Mouse (Mus musculus): Measurements from ENCODE around the gene Enoph1. TPM values are rescaled to one million over a fixed set of nuclear protein-coding genes. Genes with fewer than 3 reads are reported as not detected.

Enoph1 gene
- total and polyA plus RNA-seq, 3 experiments = 50.4 to 67.3 (median 52.4) TPM

- no peaks in the 10 kb centered on the region for H3K9me3 ChIP-seq (replicated peaks; ENCODE audit: low read length)
- no peak overlapping the region for H3K4me3 ChIP-seq (replicated peaks in 1 of 3; ENCODE audit: low read depth in 2 of 3, low read length in 2 of 3, poor library complexity in 1 of 3)
- H3K27me3 ChIP-seq (replicated peaks) = no peaks in the 10 kb centered on the region
- H3K36me3 ChIP-seq (replicated peaks in 1 of 2; ENCODE audit: control insufficient read depth in 1 of 2, insufficient read depth in 1 of 2, low read length in 1 of 2) = peaks cover 0 to 48% of the 10 kb centered on the region in 2 experiments
- TF ChIP-seq MAFK (IDR thresholded peaks at IDR 0.05; ENCODE audit: insufficient replicate concordance, low read length) (no peak), RCOR1 (conservative IDR thresholded peaks at IDR 0.05; ENCODE audit: low read depth, low read length) (no peak), MAZ (IDR thresholded peaks at IDR 0.05; ENCODE audit: low read depth, low read length) (no peak)
- DNase-seq (ENCODE audit: extremely low read depth) = no peak
- H3K27ac ChIP-seq (ENCODE audit: insufficient read depth, low read depth) = no peak overlapping the region
- H3K9ac ChIP-seq (ENCODE audit: insufficient read depth, low read depth) = no peak overlapping the region
- H3K4me1 ChIP-seq (ENCODE audit: control insufficient read depth in 1 of 2, insufficient read depth in 2 of 2) = peaks cover 0 to 36% of the 10 kb centered on the region in 2 experiments; a peak in 2 of 4 replicates
- in situ Hi-C loops (cut with MboI; ENCODE audit: low pct_ligation_motif_present, low pct_unique_long_range_greater_than_20kb, low sequenced_read_pairs) (no loop called here), dilution Hi-C loops (cut with MboI; ENCODE audit: extremely low pct_ligation_motif_present, extremely low pct_unique_long_range_greater_than_20kb, low sequenced_read_pairs) (no loop called here)
- H3K4me2 ChIP-seq (ENCODE audit: insufficient read depth, low read depth, poor library complexity, severe bottlenecking) = no peak overlapping the region
- H3K79me2 ChIP-seq (replicated peaks; ENCODE audit: control insufficient read depth, extremely low read depth, insufficient read depth, poor library complexity, severe bottlenecking) = peaks cover 62% of the 10 kb centered on the region
Measured at GRCm38 (mm10) chr5:100042467-100042866, 2.7 kb downstream of the Enoph1 start.

- peaks cover 58% of the 10 kb centered on the region for H3K79me2 ChIP-seq (replicated peaks; ENCODE audit: control insufficient read depth, extremely low read depth, insufficient read depth, poor library complexity, severe bottlenecking)
- no peaks in the 10 kb centered on the region for H3K9me3 ChIP-seq (replicated peaks; ENCODE audit: low read length)
- peaks cover 0 to 54% of the 10 kb centered on the region in 2 experiments for H3K36me3 ChIP-seq (replicated peaks in 1 of 2; ENCODE audit: control insufficient read depth in 1 of 2, insufficient read depth in 1 of 2, low read length in 1 of 2)
- in situ Hi-C loops (cut with MboI; ENCODE audit: low pct_ligation_motif_present, low pct_unique_long_range_greater_than_20kb, low sequenced_read_pairs) (no loop called here), dilution Hi-C loops (cut with MboI; ENCODE audit: extremely low pct_ligation_motif_present, extremely low pct_unique_long_range_greater_than_20kb, low sequenced_read_pairs) (no loop called here)
- no peak overlapping the region for H3K9ac ChIP-seq (ENCODE audit: insufficient read depth, low read depth)
- DNase-seq (ENCODE audit: extremely low read depth) = no peak
- H3K27ac ChIP-seq (ENCODE audit: insufficient read depth, low read depth) = no peak overlapping the region
- H3K4me3 ChIP-seq (replicated peaks in 1 of 3; ENCODE audit: low read depth in 2 of 3, low read length in 2 of 3, poor library complexity in 1 of 3) = no peak overlapping the region
- H3K4me1 ChIP-seq (ENCODE audit: control insufficient read depth in 1 of 2, insufficient read depth in 2 of 2) = peaks cover 0 to 41% of the 10 kb centered on the region in 2 experiments; a peak in 2 of 4 replicates
- 0 out of 2 replicates have a peak overlapping the region, but pooled peaks have one; percentile 7 for H3K4me2 ChIP-seq (ENCODE audit: insufficient read depth, low read depth, poor library complexity, severe bottlenecking)
- H3K27me3 ChIP-seq (replicated peaks) = no peaks in the 10 kb centered on the region
- TF ChIP-seq BHLHE40 (IDR thresholded peaks at IDR 0.05; ENCODE audit: low read depth, low read length) (no peak), JUN (IDR thresholded peaks at IDR 0.05; ENCODE audit: insufficient read depth, low read depth, low read length) (no peak), ZMIZ1 (IDR thresholded peaks at IDR 0.05; ENCODE audit: low read depth, low read length) (no peak), JUND (conservative IDR thresholded peaks at IDR 0.05; ENCODE audit: low read depth, low read length) (no peak), MAZ (IDR thresholded peaks at IDR 0.05; ENCODE audit: low read depth, low read length) (no peak), SIN3A (IDR thresholded peaks at IDR 0.05; ENCODE audit: low read length) (no peak), CTCF (conservative IDR thresholded peaks at IDR 0.05 in 1 of 2, IDR thresholded peaks at IDR 0.05 in 1 of 2; ENCODE audit: low read depth in 2 of 2, low read length in 2 of 2) (no peak), MXI1 (IDR thresholded peaks at IDR 0.05; ENCODE audit: low read depth, low read length) (no peak), MAX (IDR thresholded peaks at IDR 0.05; ENCODE audit: low read length) (no peak), ZC3H11A (IDR thresholded peaks at IDR 0.05; ENCODE audit: low read depth, low read length) (no peak), HCFC1 (IDR thresholded peaks at IDR 0.05; ENCODE audit: low read depth, low read length) (no peak), EP300 (IDR thresholded peaks at IDR 0.05; ENCODE audit: low read length) (no peak)
Measured at GRCm38 (mm10) chr5:100043361-100043760, 3.6 kb downstream of the Enoph1 start.

- Histone ChIP-seq H3K9ac (ENCODE audit: insufficient read depth, low read depth) (no peak overlapping the region), H3K4me3 (replicated peaks in 1 of 3; ENCODE audit: low read depth in 2 of 3, low read length in 2 of 3, poor library complexity in 1 of 3) (no peak overlapping the region), H3K4me2 (ENCODE audit: insufficient read depth, low read depth, poor library complexity, severe bottlenecking) (0 out of 2 replicates have a peak overlapping the region, but pooled peaks have one; percentile 7), H3K79me2 (replicated peaks; ENCODE audit: control insufficient read depth, extremely low read depth, insufficient read depth, poor library complexity, severe bottlenecking) (peaks cover 57% of the 10 kb centered on the region), H3K4me1 (ENCODE audit: control insufficient read depth in 1 of 2, insufficient read depth in 2 of 2) (peaks cover 0 to 41% of the 10 kb centered on the region in 2 experiments; a peak in 2 of 4 replicates), H3K27ac (ENCODE audit: insufficient read depth, low read depth) (no peak overlapping the region), H3K9me3 (replicated peaks; ENCODE audit: low read length) (no peaks in the 10 kb centered on the region), H3K36me3 (replicated peaks in 1 of 2; ENCODE audit: control insufficient read depth in 1 of 2, insufficient read depth in 1 of 2, low read length in 1 of 2) (peaks cover 0 to 61% of the 10 kb centered on the region in 2 experiments), H3K27me3 (replicated peaks) (no peaks in the 10 kb centered on the region)
- dilution Hi-C loops (cut with MboI; ENCODE audit: extremely low pct_ligation_motif_present, extremely low pct_unique_long_range_greater_than_20kb, low sequenced_read_pairs) = no loop called here
- in situ Hi-C loops (cut with MboI; ENCODE audit: low pct_ligation_motif_present, low pct_unique_long_range_greater_than_20kb, low sequenced_read_pairs) = no loop called here
- TF ChIP-seq USF2 (conservative IDR thresholded peaks at IDR 0.05; ENCODE audit: low read depth, low read length) = no peak
- TF ChIP-seq MAFK (IDR thresholded peaks at IDR 0.05; ENCODE audit: insufficient replicate concordance, low read length) = no peak
- TF ChIP-seq GABPA (IDR thresholded peaks at IDR 0.05; ENCODE audit: insufficient replicate concordance, low read depth, low read length) = no peak
- no peak for TF ChIP-seq BHLHE40 (IDR thresholded peaks at IDR 0.05; ENCODE audit: low read depth, low read length)
- no peak for TF ChIP-seq JUND (conservative IDR thresholded peaks at IDR 0.05; ENCODE audit: low read depth, low read length)
- no peak for TF ChIP-seq MYC (IDR thresholded peaks at IDR 0.05; ENCODE audit: low read depth, low read length)
- TF ChIP-seq KAT2A (IDR thresholded peaks at IDR 0.05; ENCODE audit: insufficient replicate concordance, low read length) = no peak
- TF ChIP-seq ZC3H11A (IDR thresholded peaks at IDR 0.05; ENCODE audit: low read depth, low read length) = no peak
- TF ChIP-seq NELFE (IDR thresholded peaks at IDR 0.05; ENCODE audit: low read depth, low read length) = no peak
- TF ChIP-seq TBP (conservative IDR thresholded peaks at IDR 0.05; ENCODE audit: low read depth, low read length) = no peak
- no peak for TF ChIP-seq NRF1 (IDR thresholded peaks at IDR 0.05; ENCODE audit: low read depth, low read length)
- TF ChIP-seq CHD2 (IDR thresholded peaks at IDR 0.05; ENCODE audit: low read length) = no peak
- TF ChIP-seq POLR2A (IDR thresholded peaks at IDR 0.05; ENCODE audit: low read depth, low read length) = no peak
- TF ChIP-seq RAD21 (IDR thresholded peaks at IDR 0.05; ENCODE audit: low read depth, low read length) = no peak
- no peak for DNase-seq (ENCODE audit: extremely low read depth)
Measured at GRCm38 (mm10) chr5:100044030-100044429, 4.2 kb downstream of the Enoph1 start.

Data from CH12.LX (cell line).